Mouse (Mus musculus) midbrain, embryonic 11.5 days (tissue): ENCODE measurements at regions not wholly inside any gene's neighbourhood (a gene's known extent, or its start where the extent isn't known, plus 50 kb on each side); places are given as distances from the start of the nearest gene placed in this dataset.
A peak's percentile ranks its signal among the peaks of the same experiment; 100 is the strongest.

Experiments used
- ATAC-seq: fragments of 200-750 bp; cut with Nextera tagmentation; 2 replicates; pipeline ENCODE4 v1.8.0; 2017; ENCODE audit warnings: moderate TSS enrichment, moderate library complexity; ENCODE audit not compliant: low FRiP score
- DNase-seq: peaks from one replicate; pipeline ENCODE4 v3.0.0; 2015; ENCODE audit warnings: low spot score; ENCODE audit errors: missing footprints
- H3K27ac ChIP-seq: fragments of 300-500 bp; sonication (generic); 2 replicates; pipeline ENCODE4 v1.5.1; 2014; ENCODE audit warnings: low read depth, low read length
- H3K27me3 ChIP-seq: fragments of 300-500 bp; sonication (generic); 2 replicates; pipeline ENCODE4 v1.6.1; 2014; ENCODE audit warnings: mild to moderate bottlenecking, low read length, moderate library complexity, mixed read lengths; ENCODE audit not compliant: control insufficient read depth, insufficient read depth
- H3K36me3 ChIP-seq: fragments of 300-500 bp; sonication (generic); 2 replicates; pipeline ENCODE4 v1.6.1; 2014; ENCODE audit warnings: mild to moderate bottlenecking, low read length, moderate library complexity, mixed read lengths; ENCODE audit not compliant: control insufficient read depth, insufficient read depth
- H3K4me1 ChIP-seq: fragments of 300-500 bp; sonication (generic); 2 replicates; pipeline ENCODE4 v1.6.1; 2014; ENCODE audit warnings: low read length; ENCODE audit not compliant: control insufficient read depth, insufficient read depth
- H3K4me2 ChIP-seq: fragments of 300-500 bp; sonication (generic); 2 replicates; pipeline ENCODE4 v1.6.1; 2014; ENCODE audit warnings: mild to moderate bottlenecking, moderate library complexity
- H3K4me3 ChIP-seq: fragments of 300-500 bp; sonication (generic); 2 replicates; pipeline ENCODE4 v1.5.1; 2014; ENCODE audit warnings: low read depth, low read length
- H3K9ac ChIP-seq: fragments of 300-500 bp; sonication (generic); 2 replicates; pipeline ENCODE4 v1.6.1; 2014; ENCODE audit warnings: low read length
- H3K9me3 ChIP-seq: fragments of 300-500 bp; sonication (generic); 2 replicates; pipeline ENCODE4 v1.6.1; 2016; ENCODE audit warnings: low read length; ENCODE audit not compliant: control insufficient read depth
- WGBS: fragments of 180-500 bp; shearing (Covaris S2); extraction: QIAGEN DNeasy Blood & Tissue Kit; methylation state at CpG from one replicate; pipeline ENCODE4 v1.1.7; 2014; 5-methylcytosine and 5-hydroxymethylcytosine counted together

DNA sequence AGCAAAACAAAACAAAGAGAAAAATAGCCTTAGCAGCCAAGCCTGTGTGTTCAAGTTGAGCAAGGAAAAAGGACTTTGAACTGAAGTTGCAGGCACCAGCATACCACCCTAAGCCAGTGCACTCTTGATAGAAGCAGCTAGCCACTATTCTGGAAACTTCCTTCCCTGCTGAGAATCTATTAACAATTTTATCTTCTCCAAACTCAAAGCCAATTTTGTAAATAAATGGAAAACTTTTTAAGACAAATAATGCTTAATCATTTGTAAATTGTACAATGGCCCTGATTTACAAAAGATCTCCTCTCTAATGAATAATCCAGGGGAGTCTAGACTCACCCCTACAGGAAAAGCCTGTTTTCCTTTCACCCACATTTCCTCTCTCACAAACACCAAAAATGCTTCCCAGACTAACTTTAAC, 146.7 kb upstream of the Cited2 start:
- Histone ChIP-seq H3K4me3 (no peak overlapping the region), H3K4me2 (no peak overlapping the region), H3K9ac (no peak overlapping the region), H3K36me3 (no peaks in the 10 kb centered on the region), H3K4me1 (peaks cover 5% of the 10 kb centered on the region; the same call in 1 of the 2 replicates), H3K9me3 (no peaks in the 10 kb centered on the region), H3K27ac (no peak overlapping the region), H3K27me3 (no peaks in the 10 kb centered on the region)
- peak; percentile 79 for DNase-seq
- ATAC-seq: peak; percentile 48; the same call in 1 of the 2 replicates

GRCm38 (mm10) chr10:17579463-17579862, 143.6 kb upstream of the Cited2 start:
- Histone ChIP-seq H3K36me3 (no peaks in the 10 kb centered on the region), H3K4me1 (peaks cover 5% of the 10 kb centered on the region; the same call in 1 of the 2 replicates), H3K4me2 (no peak overlapping the region), H3K9ac (no peak overlapping the region), H3K27ac (no peak overlapping the region), H3K4me3 (no peak overlapping the region), H3K9me3 (no peaks in the 10 kb centered on the region), H3K27me3 (no peaks in the 10 kb centered on the region)
- no peak for ATAC-seq
- 90% methylated on average over 2 of the region's 2 CpGs for WGBS
- DNase-seq: peak; percentile 8

DNA sequence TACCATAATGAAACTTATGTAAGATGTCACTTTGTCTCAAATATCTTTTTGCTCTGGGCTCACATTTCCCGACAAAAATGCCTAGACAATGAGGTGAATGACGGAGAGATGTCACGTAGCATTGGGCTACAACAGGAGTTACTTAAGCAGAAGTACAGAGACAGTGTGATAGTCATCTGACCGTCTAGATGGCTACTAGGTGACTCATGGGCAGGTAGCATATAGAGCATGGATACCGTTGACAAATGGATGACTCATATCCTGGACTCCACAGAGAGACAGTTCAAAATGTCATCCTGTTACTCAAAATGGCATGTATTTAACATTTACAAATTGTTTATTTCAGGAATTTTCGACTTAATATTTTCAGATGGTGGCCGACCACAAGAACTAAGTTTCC, 138.2 kb upstream of the Cited2 start:
- H3K36me3 ChIP-seq: no peaks in the 10 kb centered on the region
- H3K9ac ChIP-seq: no peak overlapping the region
- H3K4me2 ChIP-seq: no peak overlapping the region
- ATAC-seq: no peak
- DNase-seq: peak; percentile 8
- no peak overlapping the region for H3K27ac ChIP-seq
- H3K4me1 ChIP-seq: no peaks in the 10 kb centered on the region
- no peak overlapping the region for H3K4me3 ChIP-seq
- H3K9me3 ChIP-seq: no peaks in the 10 kb centered on the region
- WGBS: 89% methylated on average over 7 of the region's 7 CpGs
- H3K27me3 ChIP-seq: no peaks in the 10 kb centered on the region

- Histone ChIP-seq H3K9ac (no peak overlapping the region), H3K4me3 (no peak overlapping the region), H3K4me1 (no peaks in the 10 kb centered on the region), H3K36me3 (no peaks in the 10 kb centered on the region), H3K27ac (no peak overlapping the region), H3K9me3 (no peaks in the 10 kb centered on the region), H3K27me3 (no peaks in the 10 kb centered on the region), H3K4me2 (no peak overlapping the region)
- DNase-seq: peak; percentile 19
- ATAC-seq: no peak
- 95% methylated on average over 2 of the region's 2 CpGs for WGBS
Measured at GRCm38 (mm10) chr10:17586910-17587309, 136.1 kb upstream of the Cited2 start.

DNA sequence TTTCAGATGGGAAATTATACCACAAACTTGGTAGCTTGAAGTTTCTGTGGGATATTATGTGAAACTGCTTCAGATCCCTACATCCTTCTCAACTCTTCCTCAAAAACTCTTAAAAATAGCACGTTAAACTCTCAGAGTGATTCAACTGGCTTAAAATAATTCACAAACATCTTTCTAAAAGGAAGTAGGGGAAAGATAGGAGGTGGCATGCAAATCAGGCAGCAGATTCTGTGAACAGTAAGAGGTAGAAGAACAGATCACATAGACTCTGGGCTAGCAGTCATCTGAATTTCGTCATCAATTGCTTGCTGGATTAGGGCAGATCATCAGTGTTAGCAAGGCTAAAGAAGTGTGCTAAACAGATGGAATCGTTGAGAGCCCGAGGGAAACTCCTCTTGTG, 133.9 kb upstream of the Cited2 start:
- Histone ChIP-seq H3K9ac (no peak overlapping the region), H3K36me3 (no peaks in the 10 kb centered on the region), H3K9me3 (no peaks in the 10 kb centered on the region), H3K4me3 (no peak overlapping the region), H3K27me3 (no peaks in the 10 kb centered on the region), H3K4me1 (no peaks in the 10 kb centered on the region), H3K4me2 (no peak overlapping the region), H3K27ac (no peak overlapping the region)
- peak; percentile 82 for DNase-seq
- no peak for ATAC-seq
- WGBS: 80% methylated on average over 4 of the region's 4 CpGs

DNA sequence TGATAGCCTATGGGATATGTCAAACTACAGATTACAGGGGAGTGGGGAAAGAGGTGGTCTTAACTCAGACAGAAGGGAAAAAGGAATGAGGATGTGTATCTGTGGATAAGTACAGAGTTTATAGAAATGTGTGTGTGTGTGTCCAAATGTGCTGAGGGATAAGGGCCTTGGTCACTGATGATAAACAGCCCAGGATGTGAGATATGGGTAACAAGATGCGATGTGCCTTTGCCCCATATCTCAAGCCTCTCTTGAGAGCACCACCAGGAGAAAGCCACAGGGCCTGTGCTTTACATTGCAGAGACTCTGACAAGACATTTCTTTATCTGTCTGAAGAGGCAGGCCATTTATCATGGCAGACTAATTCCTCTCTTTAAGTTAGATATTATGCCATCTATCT, 132.8 kb upstream of the Cited2 start:
- H3K4me3 ChIP-seq: no peak overlapping the region
- H3K36me3 ChIP-seq: no peaks in the 10 kb centered on the region
- no peaks in the 10 kb centered on the region for H3K27me3 ChIP-seq
- no peak overlapping the region for H3K4me2 ChIP-seq
- no peak overlapping the region for H3K27ac ChIP-seq
- no peaks in the 10 kb centered on the region for H3K4me1 ChIP-seq
- no peak for DNase-seq
- WGBS: 85% methylated on average over 1 of the region's 1 CpGs
- ATAC-seq: no peak
- H3K9ac ChIP-seq: no peak overlapping the region
- H3K9me3 ChIP-seq: no peaks in the 10 kb centered on the region

DNA sequence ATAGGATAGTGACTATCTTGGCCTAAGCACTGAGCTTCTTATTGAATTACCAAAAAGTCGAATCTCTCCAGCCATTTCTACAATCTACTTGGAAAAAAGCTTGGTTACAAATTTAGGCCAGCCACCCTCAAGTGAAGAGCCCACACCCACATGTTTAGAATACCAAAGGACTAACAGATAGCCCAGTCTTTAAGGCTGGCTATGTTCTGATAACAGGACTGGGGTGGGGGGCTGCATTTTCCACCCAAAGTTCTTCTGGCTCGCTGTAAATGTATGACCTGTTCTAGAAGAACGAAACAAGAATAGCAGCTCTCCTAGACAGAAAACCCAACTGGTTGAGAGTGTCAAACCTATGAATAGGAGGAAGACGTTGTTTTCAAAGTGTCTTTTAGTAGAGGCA, 130.6 kb upstream of the Cited2 start:
- H3K4me3 ChIP-seq: no peak overlapping the region
- ATAC-seq (no peak), DNase-seq (peak; percentile 53)
- no peaks in the 10 kb centered on the region for H3K36me3 ChIP-seq
- H3K27ac ChIP-seq: no peak overlapping the region
- H3K4me2 ChIP-seq: no peak overlapping the region
- H3K9ac ChIP-seq: no peak overlapping the region
- WGBS: 87% methylated on average over 4 of the region's 4 CpGs
- H3K9me3 ChIP-seq: no peaks in the 10 kb centered on the region
- no peaks in the 10 kb centered on the region for H3K27me3 ChIP-seq
- no peaks in the 10 kb centered on the region for H3K4me1 ChIP-seq

- Histone ChIP-seq H3K4me1 (no peaks in the 10 kb centered on the region), H3K4me2 (no peak overlapping the region), H3K9me3 (no peaks in the 10 kb centered on the region), H3K36me3 (no peaks in the 10 kb centered on the region), H3K27me3 (no peaks in the 10 kb centered on the region), H3K4me3 (no peak overlapping the region), H3K27ac (no peak overlapping the region), H3K9ac (no peak overlapping the region)
- WGBS: 70% methylated on average over 1 of the region's 1 CpGs
- no peak for ATAC-seq
- no peak for DNase-seq
Measured at GRCm38 (mm10) chr10:17596126-17596525, 126.9 kb upstream of the Cited2 start.

DNA sequence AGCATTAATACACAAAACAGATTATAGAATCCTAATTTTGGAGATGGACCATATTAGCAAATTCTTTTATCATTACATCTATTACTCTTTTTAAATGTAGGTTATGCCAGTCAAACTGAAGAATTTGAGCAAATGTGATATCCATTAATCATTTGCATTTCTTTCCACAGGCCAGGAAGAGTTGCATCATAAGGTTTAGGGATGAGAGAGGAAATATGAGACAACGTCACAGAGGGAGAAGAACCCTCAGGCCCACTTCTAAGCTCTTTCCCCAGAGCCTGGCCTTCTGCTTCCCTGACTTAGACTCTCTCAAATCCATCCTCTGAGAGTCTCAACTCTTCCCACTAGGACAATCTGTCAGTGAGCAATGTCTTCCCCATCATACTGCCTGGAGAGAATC, 126.3 kb upstream of the Cited2 start:
- no peak overlapping the region for H3K9ac ChIP-seq
- H3K27ac ChIP-seq: no peak overlapping the region
- DNase-seq (peak; percentile 49), ATAC-seq (no peak)
- H3K4me2 ChIP-seq: no peak overlapping the region
- H3K4me1 ChIP-seq: no peaks in the 10 kb centered on the region
- H3K27me3 ChIP-seq: no peaks in the 10 kb centered on the region
- 88% methylated on average over 1 of the region's 1 CpGs for WGBS
- H3K9me3 ChIP-seq: no peaks in the 10 kb centered on the region
- H3K4me3 ChIP-seq: no peak overlapping the region
- no peaks in the 10 kb centered on the region for H3K36me3 ChIP-seq

GRCm38 (mm10) chr10:17599246-17599645, 123.8 kb upstream of the Cited2 start:
- no peaks in the 10 kb centered on the region for H3K36me3 ChIP-seq
- H3K27ac ChIP-seq: no peak overlapping the region
- 87% methylated on average over 10 of the region's 10 CpGs for WGBS

More at GRCm38 (mm10) chr10:17599246-17599645, 123.8 kb upstream of the Cited2 start:
- Histone ChIP-seq H3K4me3 (no peak overlapping the region), H3K9me3 (no peaks in the 10 kb centered on the region), H3K27me3 (no peaks in the 10 kb centered on the region), H3K4me1 (no peaks in the 10 kb centered on the region), H3K4me2 (no peak overlapping the region), H3K9ac (no peak overlapping the region)
- DNase-seq (no peak), ATAC-seq (no peak)
